22 mouse cellular contexts compared by ENCODE assay signal in genomic region chr19:41108666-41109065, GRCm38 (mm10). TPM values are rescaled to one million over a fixed set of nuclear protein-coding genes. Genes with fewer than 3 reads are reported as not detected.
"Had no signal": no experiment of that assay in that cellular context is flagged by ENCODE, and none has a peak within 500 bp of the region (broad histone marks: within the 10 kb centered on the region; RNA-seq: fewer than 3 reads in every experiment).

No protein-coding gene starts in this region.

- H3K27me3 ChIP-seq: neural tube, embryonic 12.5 days had no signal

- H3K4me2 ChIP-seq: kidney, embryonic 15.5 days; limb, embryonic 12.5 days; limb, embryonic 15.5 days; liver, embryonic 11.5 days; lung, embryonic 14.5 days; midbrain, embryonic 12.5 days; midbrain, embryonic 15.5 days; neural tube, embryonic 12.5 days had no signal

- DNase-seq: kidney, postnatal 10 days; kidney, postnatal 36 days; liver, postnatal 0 days; lung, embryonic 14.5 days; thymus, adult 2 months; thymus, postnatal 14 days; thymus, postnatal 4 days had no signal

- H3K9me3 ChIP-seq: kidney, embryonic 15.5 days; limb, embryonic 12.5 days; limb, embryonic 15.5 days; midbrain, embryonic 12.5 days; midbrain, embryonic 15.5 days; neural tube, embryonic 12.5 days had no signal

- ATAC-seq: liver, postnatal 0 days; lung, postnatal 0 days had no signal

- H3K4me3 ChIP-seq: kidney, embryonic 15.5 days; limb, embryonic 12.5 days; limb, embryonic 15.5 days; midbrain, embryonic 12.5 days; midbrain, embryonic 15.5 days; neural tube, embryonic 12.5 days had no signal

- H3K27ac ChIP-seq: kidney, embryonic 15.5 days; limb, embryonic 12.5 days; limb, embryonic 15.5 days; liver, embryonic 14.5 days; macrophage; midbrain, embryonic 12.5 days; neural tube, embryonic 12.5 days had no signal

- H3K9ac ChIP-seq: kidney, embryonic 15.5 days; limb, embryonic 12.5 days; limb, embryonic 15.5 days; liver, embryonic 14.5 days; liver, postnatal 0 days; lung, embryonic 14.5 days; midbrain, embryonic 12.5 days; midbrain, embryonic 15.5 days; neural tube, embryonic 12.5 days had no signal

- H3K36me3 ChIP-seq: kidney, embryonic 15.5 days; limb, embryonic 12.5 days; limb, embryonic 15.5 days; midbrain, embryonic 12.5 days; midbrain, embryonic 15.5 days; neural tube, embryonic 12.5 days had no signal

RNA-seq across cellular contexts. Expression of gene Opalin, which starts 31.8 kb away (rescaled TPM):
- total RNA-seq: megakaryocyte, adult 5-6 weeks had no signal
- polyA plus RNA-seq: kidney, embryonic 15.5 days; limb, embryonic 12.5 days; limb, embryonic 15.5 days; liver, embryonic 11.5 days; liver, embryonic 14.5 days; liver, postnatal 0 days; lung, embryonic 14.5 days; macrophage; midbrain, embryonic 12.5 days; midbrain, embryonic 15.5 days; neural tube, embryonic 12.5 days; small intestine, adult 2 months; spleen, adult 2 months; stomach, embryonic 16.5 days; testis, adult 2 months had no signal
